Mouse (Mus musculus) neural tube, embryonic 15.5 days (tissue): Measurements from ENCODE around the gene Bahd1. TPM values are rescaled to one million over a fixed set of nuclear protein-coding genes. Genes with fewer than 3 reads are reported as not detected.

Experiments used
- ATAC-seq: fragments of 200-750 bp; cut with Nextera tagmentation; 2 replicates; pipeline ENCODE4 v1.8.0; 2017; ENCODE audit warnings: mild to moderate bottlenecking, moderate TSS enrichment, moderate library complexity; ENCODE audit not compliant: low FRiP score
- H3K27ac ChIP-seq: fragments of 300-500 bp; sonication (generic); replicated peaks from 2 replicates; pipeline ENCODE4 v1.5.1; 2015; ENCODE audit warnings: mild to moderate bottlenecking, inconsistent platforms
- H3K27me3 ChIP-seq: fragments of 300-500 bp; sonication (generic); replicated peaks from 2 replicates; pipeline ENCODE4 v1.6.1; 2015; ENCODE audit warnings: inconsistent platforms
- H3K36me3 ChIP-seq: fragments of 300-500 bp; sonication (generic); 2 replicates; pipeline ENCODE4 v1.6.1; 2015; ENCODE audit warnings: inconsistent platforms
- H3K4me1 ChIP-seq: fragments of 300-500 bp; sonication (generic); 2 replicates; pipeline ENCODE4 v1.6.1; 2015; ENCODE audit warnings: inconsistent platforms
- H3K4me2 ChIP-seq: fragments of 300-500 bp; sonication (generic); 2 replicates; pipeline ENCODE4 v1.6.1; 2015; ENCODE audit warnings: inconsistent platforms, mild to moderate bottlenecking, moderate library complexity
- H3K4me3 ChIP-seq: fragments of 300-500 bp; sonication (generic); replicated peaks from 2 replicates; pipeline ENCODE4 v1.5.1; 2015; ENCODE audit warnings: mild to moderate bottlenecking, inconsistent platforms
- H3K9ac ChIP-seq: fragments of 300-500 bp; sonication (generic); replicated peaks from 2 replicates; pipeline ENCODE4 v1.6.1; 2015; ENCODE audit warnings: mild to moderate bottlenecking, inconsistent platforms
- H3K9me3 ChIP-seq: fragments of 300-500 bp; sonication (generic); replicated peaks from 2 replicates; pipeline ENCODE4 v1.6.1; 2016; ENCODE audit warnings: inconsistent platforms
- WGBS: fragments of 180-500 bp; shearing (Covaris S2); methylation state at CpG from one replicate; pipeline ENCODE4 v1.1.7; 2015; ENCODE audit warnings: mixed read lengths; 5-methylcytosine and 5-hydroxymethylcytosine counted together
- polyA plus RNA-seq: library from polyadenylated mRNA; unstranded; fragments of >200 nt; fragmentation: Nextera tagmentation; extraction: Ambion mirVana; gene quantifications from 2 replicates; pipeline ENCODE4 v1.2.1, GENCODE M21; 2015

The Bahd1 gene
- polyA plus RNA-seq, 1 experiment from 2014 or later, result 8.5 TPM

DNA sequence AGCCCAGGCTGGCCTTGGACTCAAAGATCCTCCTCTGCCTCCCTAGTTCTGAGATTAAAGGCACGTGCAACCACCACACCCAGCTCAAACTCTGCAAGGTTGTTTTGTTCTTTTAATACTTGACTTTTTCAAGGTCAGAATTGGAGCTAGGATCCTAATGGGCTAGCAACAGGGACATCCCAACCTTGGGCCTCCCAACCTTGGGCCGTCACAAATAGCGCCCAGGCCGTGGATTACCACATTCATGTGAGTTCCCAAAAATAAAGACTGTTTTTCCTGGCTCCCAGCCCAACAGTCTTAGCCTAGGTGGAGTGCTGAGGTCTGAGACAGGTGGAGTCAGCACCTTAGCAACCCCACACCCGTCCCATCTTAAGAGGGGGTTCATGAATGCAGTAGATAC lies 18.2 kb upstream of the Bahd1 start:
- no peak for ATAC-seq
- Histone ChIP-seq H3K4me2 (no peak overlapping the region), H3K9me3 (no peaks in the 10 kb centered on the region), H3K4me1 (peaks cover 6% of the 10 kb centered on the region; the same call in 1 of the 2 replicates), H3K4me3 (no peak overlapping the region), H3K27ac (no peak overlapping the region), H3K9ac (no peak overlapping the region), H3K36me3 (peaks cover 10% of the 10 kb centered on the region), H3K27me3 (peaks cover 24% of the 10 kb centered on the region)
- 89% methylated on average over 5 of the region's 5 CpGs for WGBS

DNA sequence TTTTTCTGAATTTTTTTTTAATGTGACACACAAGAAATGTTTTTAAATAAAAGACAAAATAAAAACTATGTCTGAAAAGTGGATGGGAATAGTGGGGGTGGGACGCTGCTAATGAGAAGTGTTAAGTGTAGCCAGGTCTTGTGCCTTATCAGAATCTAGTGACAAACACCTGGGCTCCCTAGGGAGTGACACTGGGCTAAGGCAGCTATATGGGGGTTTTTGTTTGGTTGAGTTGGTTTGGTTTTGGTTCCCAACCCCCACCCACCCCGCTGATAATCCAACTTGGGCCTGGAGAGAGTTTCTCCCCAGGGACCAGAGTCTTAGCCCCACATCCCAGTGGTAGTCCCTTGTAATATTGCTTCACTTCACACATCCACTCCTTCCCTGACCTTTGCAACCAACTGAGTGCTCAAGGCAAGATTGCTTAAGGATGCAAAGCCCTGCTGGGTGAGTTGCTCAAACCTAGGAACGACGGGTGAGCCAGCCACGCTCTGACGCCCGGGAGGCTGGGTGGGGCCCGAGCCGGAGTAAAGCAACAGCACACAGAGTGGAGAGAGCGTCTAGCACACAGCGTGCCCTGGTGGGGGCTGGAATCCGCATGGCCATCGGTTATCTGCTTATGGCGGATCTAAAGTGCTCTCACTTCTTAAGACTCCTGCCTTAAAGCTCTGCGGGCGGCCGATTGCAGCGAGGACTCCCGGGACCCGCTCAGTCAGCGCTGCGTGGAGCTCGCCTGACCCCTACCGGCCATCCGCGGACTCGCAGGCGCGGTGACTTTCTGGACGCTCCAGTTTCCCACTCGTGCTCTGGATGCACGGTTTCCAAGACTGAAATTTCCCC lies 17.1 kb upstream of the Bahd1 start:
- Histone ChIP-seq H3K4me3 (peak overlapping the region; percentile 43), H3K27ac (no peak overlapping the region), H3K4me1 (peaks cover 6% of the 10 kb centered on the region; the same call in 1 of the 2 replicates), H3K9me3 (no peaks in the 10 kb centered on the region), H3K4me2 (peak overlapping the region; percentile 88), H3K9ac (peak overlapping the region; percentile 55), H3K27me3 (peaks cover 30% of the 10 kb centered on the region), H3K36me3 (peaks cover 3% of the 10 kb centered on the region)
- 3% methylated on average over 32 of the region's 32 CpGs for WGBS
- ATAC-seq, result peak; percentile 83

DNA sequence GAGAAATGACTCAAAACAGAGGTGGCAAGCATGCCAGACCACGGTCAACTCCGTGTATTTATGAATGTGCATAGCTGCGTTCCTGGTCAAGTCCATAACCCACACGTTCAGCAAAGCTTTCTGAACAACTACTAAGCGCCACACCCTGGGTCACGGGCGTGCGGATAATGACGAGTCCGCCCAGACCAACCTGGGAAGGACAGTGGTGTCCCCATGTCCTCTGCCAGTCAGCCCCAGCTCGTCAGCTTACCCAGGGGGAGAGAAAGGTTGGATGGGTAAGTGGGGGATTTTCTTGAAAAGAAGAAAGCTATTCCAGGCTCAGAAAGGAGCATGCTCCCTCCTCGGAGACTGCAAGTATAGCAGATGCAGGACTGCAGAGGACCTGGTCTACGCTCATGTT lies 12.7 kb upstream of the Bahd1 start:
- H3K27me3 ChIP-seq, result peaks cover 37% of the 10 kb centered on the region
- H3K27ac ChIP-seq, result no peak overlapping the region
- H3K36me3 ChIP-seq, result no peaks in the 10 kb centered on the region
- WGBS, result 77% methylated on average over 13 of the region's 13 CpGs
- H3K4me3 ChIP-seq, result no peak overlapping the region
- H3K4me2 ChIP-seq, result peak overlapping the region; percentile 25
- peaks cover 6% of the 10 kb centered on the region; the same call in 1 of the 2 replicates for H3K4me1 ChIP-seq
- no peak overlapping the region for H3K9ac ChIP-seq
- H3K9me3 ChIP-seq, result no peaks in the 10 kb centered on the region
- no peak for ATAC-seq

DNA sequence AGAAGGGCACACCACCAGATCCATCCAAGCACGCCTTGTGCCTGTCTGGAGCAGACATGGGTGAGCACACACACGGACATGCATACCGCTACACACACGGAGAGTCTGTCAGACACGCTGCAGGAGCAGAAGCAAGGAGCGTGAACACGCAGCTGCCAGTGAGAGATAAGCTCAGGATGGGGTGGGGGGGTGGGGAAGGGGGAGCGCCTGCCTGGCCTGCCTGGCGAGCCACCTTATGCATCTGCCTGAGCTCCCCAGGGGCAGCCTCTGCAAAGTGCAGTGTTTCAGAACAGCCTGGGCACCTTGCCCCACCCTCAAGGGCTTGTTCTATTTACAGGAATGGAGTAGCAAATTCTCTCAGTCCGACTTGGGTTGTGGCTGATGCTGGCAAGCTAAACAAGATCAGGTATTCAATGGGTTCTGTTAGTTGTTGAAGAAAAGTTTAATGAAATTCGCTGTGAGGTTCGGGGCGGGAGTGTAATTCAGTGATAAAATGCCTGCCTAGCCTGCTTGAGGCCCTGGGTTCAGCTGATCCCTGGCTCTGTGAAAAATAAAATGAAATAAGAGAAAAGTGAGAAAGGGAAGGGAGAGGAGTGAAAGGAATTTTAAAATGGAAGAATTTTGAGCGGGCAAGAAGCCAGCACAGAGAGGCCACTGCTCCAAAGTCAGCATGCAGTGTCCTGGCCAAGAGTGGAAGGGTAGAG lies 12.2 kb upstream of the Bahd1 start:
- H3K27me3 ChIP-seq, result peaks cover 43% of the 10 kb centered on the region
- no peaks in the 10 kb centered on the region for H3K9me3 ChIP-seq
- 34% methylated on average over 14 of the region's 14 CpGs for whole genome bisulfite sequencing
- H3K4me2 ChIP-seq, result peak overlapping the region; percentile 25
- H3K4me1 ChIP-seq, result peaks cover 3% of the 10 kb centered on the region; the same call in 1 of the 2 replicates
- no peak overlapping the region for H3K9ac ChIP-seq
- H3K27ac ChIP-seq, result no peak overlapping the region
- no peaks in the 10 kb centered on the region for H3K36me3 ChIP-seq
- ATAC-seq, result no peak
- no peak overlapping the region for H3K4me3 ChIP-seq

DNA sequence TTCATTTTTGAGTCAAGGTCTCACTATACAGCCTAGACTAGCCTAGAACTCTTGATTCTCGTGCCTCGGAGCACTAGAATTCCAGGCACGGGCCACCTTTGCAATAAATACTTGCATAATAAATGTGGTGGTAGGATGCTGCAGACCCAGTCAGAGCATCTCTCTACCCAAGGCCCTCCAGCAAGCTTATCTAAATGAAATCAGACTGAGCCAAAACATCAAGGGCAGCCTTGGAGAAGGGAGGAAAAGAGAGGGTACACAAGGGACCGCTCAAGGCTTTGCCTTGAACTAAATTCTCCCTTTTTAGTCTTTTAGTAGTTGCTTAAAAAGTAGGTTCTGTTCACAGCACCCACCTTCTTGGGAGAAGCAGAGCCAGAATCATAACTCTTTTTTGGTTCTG lies 9.0 kb upstream of the Bahd1 start:
- Histone ChIP-seq H3K27ac (no peak overlapping the region), H3K4me2 (no peak overlapping the region), H3K27me3 (peaks cover 52% of the 10 kb centered on the region), H3K4me3 (no peak overlapping the region), H3K36me3 (no peaks in the 10 kb centered on the region), H3K4me1 (peaks cover 2% of the 10 kb centered on the region), H3K9ac (no peak overlapping the region), H3K9me3 (no peaks in the 10 kb centered on the region)
- 88% methylated on average over 4 of the region's 4 CpGs for WGBS
- ATAC-seq, result no peak

DNA sequence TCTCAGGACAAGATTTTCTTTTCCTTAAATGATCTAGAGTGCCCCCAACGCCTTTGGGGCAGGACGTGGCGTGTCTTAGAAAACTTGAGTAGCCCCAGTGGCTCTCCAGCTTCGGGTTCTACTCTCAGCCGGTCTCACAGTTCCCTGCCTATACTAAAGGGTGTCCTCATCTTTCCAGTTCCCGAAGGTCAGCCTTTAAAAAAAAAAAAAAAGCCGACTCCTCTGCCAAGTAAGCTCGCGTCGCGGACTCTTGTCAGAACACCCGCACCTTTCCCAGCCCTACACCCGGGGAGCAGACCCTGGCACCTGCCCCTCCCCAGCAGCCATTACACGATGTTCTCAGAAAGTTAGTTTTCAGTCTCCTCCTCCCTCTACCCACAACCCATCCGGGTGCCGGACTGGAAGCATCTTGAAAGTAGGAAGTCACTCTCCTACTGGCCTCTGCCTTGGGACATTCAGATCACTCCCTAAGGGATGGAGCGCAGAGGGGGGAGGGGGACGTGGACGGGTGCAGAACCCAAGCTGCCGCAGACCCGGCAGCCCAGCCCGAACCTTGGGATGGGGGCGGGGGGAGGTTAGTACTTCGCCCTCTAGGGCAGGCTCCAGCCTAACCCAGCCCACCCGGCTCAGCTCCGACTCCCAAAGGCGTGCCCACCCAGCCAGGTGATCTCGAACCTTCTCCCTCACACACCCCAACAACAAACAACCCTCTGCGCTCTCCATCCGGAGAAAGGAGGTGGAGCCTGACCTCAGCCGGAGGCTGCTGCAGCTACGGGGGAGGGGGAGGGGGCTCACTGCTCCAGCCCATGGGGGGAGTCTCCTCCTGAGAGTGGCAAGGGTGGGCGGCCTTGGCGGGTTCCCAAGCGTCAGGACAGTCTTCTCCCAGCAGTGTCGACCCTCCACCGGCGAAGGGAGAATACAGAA lies 3.9 kb upstream of the Bahd1 start:
- peak overlapping the region; percentile 44 for H3K4me3 ChIP-seq
- ATAC-seq, result no peak
- H3K9me3 ChIP-seq, result no peaks in the 10 kb centered on the region
- H3K27me3 ChIP-seq, result peaks cover 76% of the 10 kb centered on the region
- no peak overlapping the region for H3K27ac ChIP-seq
- H3K9ac ChIP-seq, result peak overlapping the region; percentile 49
- peaks cover 34% of the 10 kb centered on the region for H3K4me1 ChIP-seq
- H3K36me3 ChIP-seq, result no peaks in the 10 kb centered on the region
- H3K4me2 ChIP-seq, result peak overlapping the region; percentile 89
- 2% methylated on average over 38 of the region's 38 CpGs for WGBS

DNA sequence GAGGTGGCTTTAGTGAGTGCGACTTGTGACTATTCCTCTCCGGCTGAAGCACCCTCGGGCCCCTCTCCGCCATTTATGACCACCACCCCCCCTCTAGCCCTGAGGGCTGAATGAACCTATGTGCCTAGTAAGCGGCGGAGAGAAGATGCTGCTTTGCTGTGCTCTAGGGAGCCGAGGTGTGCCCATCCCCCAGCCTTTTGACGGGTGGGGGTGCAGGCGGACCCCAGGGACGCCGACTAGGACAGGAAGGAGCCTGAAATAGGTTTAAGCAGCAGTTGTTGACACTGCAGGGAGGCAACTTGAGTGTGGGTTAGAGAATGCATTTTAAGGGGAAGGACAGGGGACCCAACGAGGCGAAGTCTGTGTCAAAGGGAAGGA lies 3.3 kb upstream of the Bahd1 start:
- Histone ChIP-seq H3K4me1 (peaks cover 34% of the 10 kb centered on the region), H3K27me3 (peaks cover 76% of the 10 kb centered on the region), H3K27ac (no peak overlapping the region), H3K4me2 (peak overlapping the region; percentile 89), H3K9me3 (no peaks in the 10 kb centered on the region), H3K9ac (peak overlapping the region; percentile 49), H3K4me3 (peak overlapping the region; percentile 44), H3K36me3 (no peaks in the 10 kb centered on the region)
- no peak for ATAC-seq
- WGBS, result 0% methylated on average over 13 of the region's 13 CpGs

DNA sequence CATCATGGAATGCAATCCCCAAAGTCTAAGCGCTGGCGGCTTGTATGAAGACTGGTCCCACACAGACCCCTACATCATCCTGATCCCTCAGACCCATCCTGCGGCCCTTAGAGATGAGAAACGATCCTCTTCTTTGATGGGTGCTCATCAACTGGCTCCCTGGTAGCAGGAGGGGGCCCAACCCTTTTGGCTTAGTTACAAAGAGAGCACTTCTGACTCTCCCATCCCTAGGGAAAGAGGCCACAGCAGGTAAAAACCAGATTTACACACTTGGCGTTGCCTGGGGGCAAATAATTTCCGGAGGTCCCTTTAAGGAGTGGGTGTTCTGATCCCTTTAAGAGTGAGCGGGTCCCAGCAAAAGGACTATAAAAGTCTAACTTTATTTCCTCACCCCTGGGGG lies 2.8 kb upstream of the Bahd1 start:
- Histone ChIP-seq H3K9ac (no peak overlapping the region), H3K4me3 (peak overlapping the region; percentile 44), H3K27me3 (peaks cover 75% of the 10 kb centered on the region), H3K9me3 (no peaks in the 10 kb centered on the region), H3K4me2 (peak overlapping the region; percentile 89), H3K36me3 (no peaks in the 10 kb centered on the region), H3K27ac (no peak overlapping the region), H3K4me1 (peaks cover 34% of the 10 kb centered on the region)
- 2% methylated on average over 7 of the region's 7 CpGs for whole genome bisulfite sequencing
- ATAC-seq, result no peak

DNA sequence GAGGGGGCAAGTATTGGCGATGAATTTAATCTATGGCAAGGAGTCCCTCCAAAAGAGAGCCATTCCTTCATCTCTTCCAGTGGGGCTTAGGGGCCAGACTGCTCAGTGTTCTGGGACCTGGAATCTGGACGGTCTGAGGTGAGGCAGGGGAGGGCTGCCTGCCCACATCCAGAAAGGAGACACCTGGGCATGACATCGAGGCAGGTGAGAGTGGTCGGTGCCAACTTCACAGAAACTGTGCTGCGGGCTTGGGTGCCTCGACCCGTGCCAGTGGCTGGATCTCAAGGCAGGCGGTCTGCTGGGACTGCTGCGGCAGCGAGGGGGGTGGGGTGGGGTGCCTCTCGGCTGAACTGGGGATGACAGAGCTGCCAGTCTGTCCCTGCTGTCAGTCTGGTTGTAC lies 2.4 kb upstream of the Bahd1 start:
- H3K27ac ChIP-seq, result no peak overlapping the region
- peaks cover 36% of the 10 kb centered on the region for H3K4me1 ChIP-seq
- peaks cover 71% of the 10 kb centered on the region for H3K27me3 ChIP-seq
- H3K4me2 ChIP-seq, result peak overlapping the region; percentile 89
- no peaks in the 10 kb centered on the region for H3K36me3 ChIP-seq
- H3K9me3 ChIP-seq, result no peaks in the 10 kb centered on the region
- no peak overlapping the region for H3K9ac ChIP-seq
- no peak overlapping the region for H3K4me3 ChIP-seq
- no peak for ATAC-seq
- WGBS, result 1% methylated on average over 11 of the region's 11 CpGs

DNA sequence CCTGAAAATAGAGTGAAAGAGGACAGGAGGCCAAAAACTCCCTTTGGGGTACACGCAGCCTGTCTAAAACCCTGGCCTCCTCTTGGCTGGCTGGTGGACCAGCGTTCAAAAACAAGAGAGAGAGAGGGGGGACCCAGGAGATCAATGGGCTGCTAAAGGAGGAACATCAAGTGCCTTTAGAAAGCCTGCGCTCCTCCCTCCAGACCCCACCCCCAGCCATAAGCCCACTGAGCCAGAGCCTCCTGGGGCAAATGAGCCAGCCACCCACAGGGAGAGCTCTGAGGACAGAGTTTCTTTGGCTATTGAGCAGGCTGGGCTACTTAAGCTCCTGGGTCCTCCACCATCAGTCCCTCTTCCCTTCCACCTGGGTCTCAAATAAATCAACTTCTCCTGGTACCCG lies 1.4 kb upstream of the Bahd1 start:
- H3K36me3 ChIP-seq, result no peaks in the 10 kb centered on the region
- H3K9me3 ChIP-seq, result no peaks in the 10 kb centered on the region
- 7% methylated on average over 4 of the region's 4 CpGs for WGBS
- no peak for ATAC-seq
- H3K27me3 ChIP-seq, result peaks cover 63% of the 10 kb centered on the region
- no peak overlapping the region for H3K9ac ChIP-seq
- no peak overlapping the region for H3K4me3 ChIP-seq
- no peak overlapping the region for H3K27ac ChIP-seq
- H3K4me2 ChIP-seq, result no peak overlapping the region
- H3K4me1 ChIP-seq, result peaks cover 46% of the 10 kb centered on the region

DNA sequence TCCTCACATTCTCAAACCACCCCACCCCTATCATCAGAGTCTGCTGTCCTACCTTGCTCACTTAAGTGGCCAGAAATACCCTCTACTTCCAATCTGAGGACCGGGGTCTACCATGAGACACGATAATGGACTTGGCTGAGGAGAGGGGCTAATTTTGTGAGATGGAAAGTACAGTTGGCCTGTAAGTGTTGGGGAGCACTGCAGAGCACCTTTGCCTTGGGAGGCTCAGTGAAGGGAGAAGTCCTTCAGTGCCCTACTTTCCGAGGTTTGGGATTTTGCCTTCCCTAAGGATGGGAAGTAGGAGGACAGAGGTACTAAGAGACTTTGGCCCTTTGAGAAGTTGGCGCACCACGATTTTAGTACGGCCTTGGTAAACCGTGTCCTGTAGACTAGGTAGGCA lies 871 bp upstream of the Bahd1 start:
- H3K4me3 ChIP-seq, result no peak overlapping the region
- peaks cover 51% of the 10 kb centered on the region for H3K4me1 ChIP-seq
- 11% methylated on average over 7 of the region's 7 CpGs for WGBS
- H3K9me3 ChIP-seq, result no peaks in the 10 kb centered on the region
- ATAC-seq, result no peak
- no peak overlapping the region for H3K27ac ChIP-seq
- no peaks in the 10 kb centered on the region for H3K36me3 ChIP-seq
- peaks cover 58% of the 10 kb centered on the region for H3K27me3 ChIP-seq
- H3K4me2 ChIP-seq, result no peak overlapping the region
- no peak overlapping the region for H3K9ac ChIP-seq
